Mouse (Mus musculus): Measurements from ENCODE around the gene Serinc4.
"Not testable (repeated sequence)": the region's sequence is repeated elsewhere in the genome, so short reads cannot be mapped to it uniquely, and the experiment has no call there.

The Serinc4 gene

DNA sequence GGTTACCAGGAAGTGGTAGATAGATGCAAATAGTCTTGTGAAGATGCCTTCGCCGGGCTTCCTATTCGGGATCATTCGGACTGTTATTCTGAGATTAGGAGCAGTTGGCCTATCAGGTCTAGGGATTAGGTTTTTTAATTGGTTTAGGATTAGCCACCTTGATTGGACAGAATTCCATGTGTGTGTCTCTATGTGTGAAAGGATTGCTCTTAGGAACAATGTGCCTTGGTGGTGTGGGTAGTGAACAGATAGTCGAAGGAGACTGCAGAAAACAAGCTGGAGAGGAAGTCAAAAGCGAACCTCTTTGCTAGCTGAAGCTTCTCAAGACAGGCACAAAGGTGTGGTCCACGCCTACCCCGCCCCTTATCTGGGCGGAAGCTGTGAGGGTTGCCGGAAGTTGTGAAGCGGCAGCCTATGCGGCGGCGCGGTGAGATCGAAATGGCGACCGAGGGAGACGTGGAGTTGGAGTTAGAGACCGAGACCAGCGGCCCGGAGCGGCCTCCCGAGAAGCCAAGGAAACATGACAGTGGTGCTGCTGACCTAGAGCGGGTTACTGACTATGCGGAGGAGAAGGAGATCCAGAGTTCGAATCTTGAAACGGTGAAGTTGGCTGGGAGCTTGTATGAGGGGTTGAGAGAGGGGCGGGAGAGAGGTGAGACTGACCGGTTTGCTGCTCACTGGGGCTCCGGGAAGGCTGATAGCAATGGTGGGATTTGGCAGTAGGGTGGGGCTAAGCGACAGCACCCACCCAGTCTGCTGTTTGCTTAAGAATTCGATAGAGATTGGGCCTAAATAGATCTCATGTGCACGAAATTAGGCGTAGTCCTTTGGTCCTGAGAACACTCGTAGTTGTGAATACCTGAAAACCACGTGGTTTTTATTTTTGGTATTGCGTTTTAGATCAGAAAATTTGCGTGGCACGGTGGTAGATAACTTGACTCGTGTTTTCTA lies at the start of gene Serinc4:
TSS of gene Serinc4 (minus strand) at position 90 of the 951 bp plus-strand sequence.
- TF ChIP-seq GATA4 (IDR thresholded peaks at IDR 0.05; ENCODE audit: insufficient replicate concordance, low read length) = peak; percentile 82; the same call in 1 of the 2 replicates

DNA sequence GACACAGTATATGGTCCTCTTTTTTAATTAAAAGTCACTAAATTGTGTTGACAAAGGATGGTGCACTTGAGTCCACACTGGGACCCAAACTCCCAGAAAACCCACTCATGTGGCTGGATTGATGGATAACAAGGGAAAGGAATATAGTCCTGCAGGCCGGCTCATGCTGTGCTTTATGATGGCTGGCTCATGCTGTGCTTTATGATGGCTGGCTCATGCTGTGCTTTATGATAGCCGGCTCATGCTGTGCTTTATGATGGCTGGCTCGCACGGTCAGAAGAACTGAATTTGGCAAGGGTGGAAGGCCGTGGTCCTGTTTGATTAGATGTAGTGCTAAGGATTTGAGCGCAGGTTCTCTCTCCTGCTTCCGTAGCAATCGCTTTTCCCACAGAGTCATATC lies 27.0 kb upstream of the Serinc4 start:
- TF ChIP-seq GATA4 (IDR thresholded peaks at IDR 0.05; ENCODE audit: insufficient replicate concordance, low read length) = no peak

DNA sequence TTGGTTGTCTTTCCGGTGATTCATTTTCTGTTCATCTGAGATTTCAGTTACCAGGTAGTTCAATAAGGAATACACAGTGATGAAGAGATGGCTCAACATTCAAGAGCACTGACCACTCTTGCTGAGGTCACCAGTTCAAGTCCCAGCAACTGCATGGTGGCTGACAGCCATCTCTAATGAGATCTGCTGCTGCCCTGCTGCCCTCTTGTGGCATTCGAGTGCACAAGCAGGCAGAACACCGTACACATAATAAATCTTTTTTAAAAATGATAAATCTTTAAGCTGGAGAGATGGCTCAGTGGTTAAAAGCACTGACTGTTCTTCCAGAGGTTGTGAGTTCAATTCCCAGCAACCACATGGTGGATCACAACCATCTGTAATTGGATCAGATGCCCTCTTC lies 23.9 kb upstream of the Serinc4 start:
- no peak for TF ChIP-seq GATA4 (IDR thresholded peaks at IDR 0.05; ENCODE audit: insufficient replicate concordance, low read length)

DNA sequence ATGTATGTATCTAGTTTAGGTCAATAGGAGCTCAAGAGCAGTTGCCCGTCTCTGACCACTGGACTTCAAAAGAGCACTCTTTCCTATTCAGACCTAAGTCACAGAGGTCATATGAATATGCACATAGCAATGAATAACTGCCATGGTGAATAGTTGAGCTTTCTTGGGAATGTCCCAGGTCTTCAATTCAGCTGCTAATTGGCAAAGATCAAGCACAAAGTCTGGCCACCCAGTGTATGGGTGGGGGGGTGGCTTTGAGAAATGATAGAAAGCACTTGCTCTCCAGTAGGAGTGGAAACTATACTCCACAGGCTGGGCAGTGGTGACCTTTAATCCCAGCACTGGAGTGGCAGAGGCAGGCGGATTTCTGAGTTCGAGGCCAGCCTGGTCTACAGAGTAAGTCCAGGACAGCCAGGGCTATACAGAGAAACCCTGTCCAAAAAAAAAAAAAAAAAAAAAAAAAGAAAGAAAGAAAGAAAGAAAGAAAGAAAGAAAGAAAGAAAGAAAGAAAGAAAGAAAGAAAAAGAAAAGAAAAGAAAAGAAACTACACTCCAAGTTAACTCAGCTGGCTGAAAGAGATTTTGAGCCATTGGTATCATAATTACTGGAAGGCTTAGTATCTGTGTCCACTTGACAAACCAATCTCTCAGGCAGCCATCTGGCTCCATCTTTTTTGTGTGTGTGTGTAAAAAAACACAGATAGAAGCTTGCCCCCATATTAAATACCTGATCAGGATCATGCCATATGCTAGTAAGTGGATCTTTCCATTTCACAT lies 21.1 kb upstream of the Serinc4 start:
- no peak for TF ChIP-seq GATA4 (IDR thresholded peaks at IDR 0.05; ENCODE audit: insufficient replicate concordance, low read length)

DNA sequence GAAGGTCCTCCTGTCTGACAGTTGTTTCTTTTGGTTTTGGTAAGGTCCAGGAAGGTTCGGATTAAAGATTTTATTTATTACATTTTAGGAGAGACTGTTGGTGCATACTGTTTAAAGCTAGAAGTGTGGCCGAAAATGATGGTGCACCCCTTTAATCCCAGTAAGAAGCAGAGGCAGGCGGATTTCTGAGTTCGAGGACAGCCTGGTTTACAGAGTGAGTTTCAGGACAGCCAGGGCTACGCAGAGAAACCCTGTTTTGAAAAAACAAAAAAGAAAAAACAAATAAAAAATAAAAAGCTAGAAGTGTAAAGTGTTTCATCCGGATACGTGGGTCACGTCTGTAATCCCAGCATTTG lies 17.6 kb upstream of the Serinc4 start:
- TF ChIP-seq GATA4 (IDR thresholded peaks at IDR 0.05; ENCODE audit: insufficient replicate concordance, low read length) = no peak

DNA sequence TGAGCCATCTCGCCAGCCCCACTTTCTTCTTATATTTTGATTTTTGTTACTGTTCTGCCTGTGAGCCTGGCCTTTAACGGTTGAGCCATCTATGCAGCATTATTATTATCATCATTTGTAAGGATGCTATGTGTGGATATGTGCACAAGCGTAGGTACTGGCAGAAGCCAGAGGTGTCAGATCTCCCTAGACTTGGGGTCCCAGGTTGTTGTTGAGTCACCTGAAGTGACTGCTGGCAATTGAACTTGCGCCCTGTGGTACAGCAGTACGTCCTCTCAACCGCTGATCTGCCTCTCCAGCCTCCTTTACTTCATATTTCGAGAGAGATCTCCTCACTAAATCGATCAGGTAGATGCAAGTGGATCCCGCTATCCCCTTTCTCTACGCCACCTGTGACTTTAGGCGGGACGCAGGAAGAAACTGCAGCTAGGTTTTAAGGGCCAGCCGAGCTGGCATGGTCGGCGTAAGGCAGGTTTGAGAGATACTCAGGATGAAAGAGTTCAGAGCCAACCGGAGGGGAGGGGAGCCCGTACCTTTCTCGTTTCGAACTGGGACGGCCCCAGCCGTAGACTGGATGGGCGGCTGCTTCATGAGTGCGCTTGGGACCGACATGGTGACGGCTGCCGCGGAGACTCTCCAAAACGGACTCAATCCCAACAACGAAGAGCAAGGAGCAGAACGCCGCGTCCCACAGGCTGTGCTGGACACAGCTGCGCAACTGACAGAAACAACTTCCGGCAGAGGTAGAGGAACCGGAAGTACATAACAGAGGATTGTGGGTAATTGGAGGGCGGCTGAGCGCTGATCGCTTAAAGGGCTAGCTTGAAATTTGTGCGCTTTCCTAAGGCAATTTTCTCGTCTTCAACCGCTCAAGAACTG lies 17.0 kb upstream of the Serinc4 start, which contains the start of gene Mfap1b:
TSS of gene Mfap1b (minus strand) at position 767 of the 879 bp plus-strand sequence.
- TF ChIP-seq GATA4 (IDR thresholded peaks at IDR 0.05; ENCODE audit: insufficient replicate concordance, low read length) = not testable (repeated sequence)

- no peak for TF ChIP-seq GATA4 (IDR thresholded peaks at IDR 0.05; ENCODE audit: insufficient replicate concordance, low read length)
Observed at GRCm38 (mm10) chr2:121460071-121460470, 3.5 kb upstream of the Serinc4 start.

GRCm38 (mm10) chr2:121455534-121455933 lies 1.0 kb downstream of the Serinc4 start:
- TF ChIP-seq GATA4 (IDR thresholded peaks at IDR 0.05; ENCODE audit: insufficient replicate concordance, low read length) = no peak

DNA sequence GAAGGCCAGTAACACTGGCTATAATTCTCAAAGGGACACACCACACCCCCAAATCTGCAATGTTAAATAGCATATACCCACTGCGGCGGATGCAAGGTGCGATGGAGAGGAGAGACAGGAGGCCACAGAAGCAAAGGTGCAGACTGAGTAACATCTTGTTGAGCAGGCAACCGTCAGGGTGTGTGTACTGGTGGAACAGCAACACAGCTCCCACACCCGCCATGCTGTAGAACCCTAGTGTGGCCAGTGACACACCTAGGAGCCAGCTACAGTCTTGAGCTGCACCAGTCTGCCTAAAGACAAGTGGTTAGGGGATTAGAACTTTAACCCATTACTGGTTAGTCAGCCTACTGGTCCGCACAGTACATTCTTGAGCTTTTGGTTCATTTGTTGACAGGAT lies 2.7 kb downstream of the Serinc4 start:
- no peak for TF ChIP-seq GATA4 (IDR thresholded peaks at IDR 0.05; ENCODE audit: insufficient replicate concordance, low read length)

DNA sequence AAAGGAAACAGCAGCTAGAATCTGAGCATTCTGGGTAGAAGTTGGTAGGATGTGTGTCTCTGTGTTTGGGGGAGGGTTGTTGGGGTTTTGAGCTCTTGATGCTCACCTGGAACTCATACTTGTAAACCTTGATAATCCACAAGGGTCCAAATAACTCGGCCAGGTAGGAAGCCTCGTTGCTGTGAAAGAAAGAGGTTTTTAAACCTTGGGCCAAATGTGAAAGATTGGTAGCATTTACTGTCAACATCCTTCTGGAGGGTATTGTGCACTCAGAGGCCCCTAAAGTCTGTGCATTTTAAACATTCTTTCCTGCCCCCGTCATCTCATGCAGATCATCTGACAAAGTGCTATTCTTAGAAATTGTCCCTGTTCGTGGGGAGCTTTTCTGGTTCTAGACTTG lies 3.6 kb downstream of the Serinc4 start, which contains the start of gene Hypk:
TSS of gene Hypk (plus strand) at position 301 of the 400 bp plus-strand sequence.
- TF ChIP-seq GATA4 (IDR thresholded peaks at IDR 0.05; ENCODE audit: insufficient replicate concordance, low read length) = no peak

DNA sequence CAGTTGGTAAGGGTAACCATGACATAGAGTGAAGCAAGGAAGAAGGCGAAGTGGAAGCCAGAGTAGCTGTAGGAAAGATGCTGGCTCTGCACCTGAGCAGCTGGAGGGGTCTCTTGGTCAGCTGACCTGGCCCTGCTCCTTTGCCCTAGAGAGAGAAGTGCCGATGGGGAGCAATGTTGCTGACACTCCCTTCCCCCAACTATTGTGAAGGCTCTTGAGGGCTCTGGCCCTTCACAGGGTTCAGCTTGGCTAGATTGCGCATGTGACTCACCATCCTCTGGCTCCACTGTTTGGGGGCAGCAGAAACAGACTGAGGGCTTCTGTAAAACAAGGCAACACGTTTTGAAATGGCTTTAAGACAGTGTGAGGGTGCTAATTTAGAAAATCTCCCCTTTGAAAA lies 4.2 kb downstream of the Serinc4 start:
- TF ChIP-seq GATA4 (IDR thresholded peaks at IDR 0.05; ENCODE audit: insufficient replicate concordance, low read length) = no peak

DNA sequence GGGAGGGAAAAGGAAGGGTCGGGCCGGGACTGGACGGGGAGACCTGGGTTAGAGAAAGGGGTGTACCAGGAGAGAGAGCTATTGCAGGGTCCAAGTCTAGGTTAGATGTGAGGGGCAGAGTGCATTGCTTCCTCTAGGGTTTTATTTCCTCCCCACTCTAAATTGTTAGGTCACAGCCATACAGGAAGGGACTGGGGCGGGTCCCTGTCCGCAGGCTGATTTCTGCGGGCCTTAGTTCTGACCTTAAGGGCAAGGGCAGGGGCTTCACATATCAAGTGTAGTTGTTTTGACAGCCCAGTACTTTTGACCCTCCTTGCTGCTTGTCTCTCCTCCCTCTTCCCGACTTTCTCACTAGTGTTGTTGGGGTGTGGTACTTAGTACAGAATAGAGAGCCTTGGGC lies 6.5 kb downstream of the Serinc4 start:
- no peak for TF ChIP-seq GATA4 (IDR thresholded peaks at IDR 0.05; ENCODE audit: insufficient replicate concordance, low read length)

DNA sequence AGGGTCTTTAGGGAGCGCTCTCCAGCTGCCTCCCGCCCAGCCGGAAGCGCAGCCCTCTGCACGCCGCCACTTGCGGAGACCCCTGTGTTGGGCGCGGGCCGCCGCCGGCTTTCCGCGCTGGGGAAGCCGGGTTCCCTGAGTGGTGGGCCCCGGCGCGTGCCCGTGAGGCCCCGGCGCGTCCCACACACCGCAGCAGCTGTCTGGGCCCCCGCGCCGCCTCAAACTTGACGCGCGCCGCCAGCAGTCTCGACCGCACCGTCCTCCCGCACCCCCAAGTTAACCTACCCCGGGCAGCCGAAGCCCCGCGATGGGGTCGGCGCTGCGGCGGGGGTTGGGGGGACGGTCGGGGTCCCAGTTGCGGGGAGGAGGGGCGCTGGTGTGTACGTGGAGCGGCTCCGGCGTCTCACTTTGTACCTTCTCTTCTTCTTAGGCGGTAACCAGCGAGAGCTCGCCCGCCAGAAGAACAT lies 7.0 kb downstream of the Serinc4 start:
- no peak for TF ChIP-seq GATA4 (IDR thresholded peaks at IDR 0.05; ENCODE audit: insufficient replicate concordance, low read length)

GRCm38 (mm10) chr2:121448739-121449535 lies 7.6 kb downstream of the Serinc4 start, which contains the start of gene Serf2:
TSS of gene Serf2 (plus strand) at chr2:121449195.
- TF ChIP-seq GATA4 (IDR thresholded peaks at IDR 0.05; ENCODE audit: insufficient replicate concordance, low read length) = peak; percentile 87; the same call in 1 of the 2 replicates
